Mouse (Mus musculus) kidney, postnatal 14 days (tissue): ENCODE results near the gene Stt3a.

Source experiments
- DNase-seq: peaks from one replicate; pipeline ENCODE4 v3.0.0; 2022; ENCODE audit warnings: mixed read lengths

Gene Stt3a

GRCm38 (mm10) chr9:36767203-36768143 is at the start of gene Stt3a:
Stt3a (minus strand) TSS chr9:36767679.
- peak; percentile 99 for DNase-seq

- DNase-seq, result no peak
These were observed 47.0 kb upstream of the Stt3a start for GRCm38 (mm10) chr9:36814486-36814885.

- DNase-seq, result no peak
These were observed 40.8 kb upstream of the Stt3a start for GRCm38 (mm10) chr9:36808126-36808785.

DNA sequence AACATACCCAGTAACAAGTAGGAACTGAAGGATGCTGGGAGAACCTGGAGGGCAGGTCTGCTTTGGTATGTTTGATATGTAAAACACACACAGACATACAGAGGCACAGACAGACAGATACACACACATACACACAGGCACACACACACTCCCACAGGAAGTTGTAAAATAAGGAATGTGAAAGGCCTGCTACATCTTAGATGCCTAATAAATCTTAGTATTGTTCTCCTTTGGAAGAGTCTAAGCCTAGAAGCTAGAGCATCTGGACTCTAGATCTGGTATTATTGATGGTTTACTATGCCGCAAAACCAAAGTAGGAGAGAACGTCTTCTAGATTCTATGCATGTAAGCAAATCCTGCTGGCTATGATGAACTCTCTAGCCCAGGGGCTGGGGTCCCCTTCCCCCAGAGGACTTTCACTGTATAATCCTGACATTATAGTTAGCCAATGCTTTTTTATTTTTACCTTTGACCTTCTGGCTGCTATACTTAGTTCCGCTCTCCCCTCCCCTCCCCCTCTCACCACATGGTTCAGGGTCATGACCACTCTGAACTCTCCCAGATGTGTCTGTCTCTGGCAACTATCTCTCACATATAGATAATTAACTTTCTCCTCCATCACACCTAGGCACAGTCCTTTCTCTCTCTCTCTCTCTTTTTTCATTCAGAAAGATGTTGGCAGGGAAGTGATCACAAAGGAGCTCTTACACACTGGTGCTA is 37.9 kb upstream of the Stt3a start:
- no peak for DNase-seq

DNA sequence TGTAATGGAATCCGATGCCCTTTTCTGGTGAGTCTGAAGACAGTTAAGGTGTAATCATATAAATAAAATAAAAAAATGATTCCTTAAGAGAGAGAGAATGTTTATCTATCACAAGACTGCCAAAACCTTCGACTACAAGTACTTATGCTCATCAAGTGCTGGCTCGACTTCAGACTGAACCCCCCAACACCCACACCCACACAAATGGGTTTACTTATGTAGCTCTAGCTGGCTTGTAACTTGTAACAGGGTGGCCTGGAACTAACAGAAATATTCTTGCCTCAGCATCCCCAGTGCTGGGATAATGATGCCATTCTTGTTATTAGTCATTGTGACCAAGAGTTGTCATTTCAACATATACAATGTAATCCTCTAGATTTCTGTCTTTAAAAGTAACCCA is 36.4 kb upstream of the Stt3a start:
- no peak for DNase-seq

- DNase-seq, result no peak
These were observed 35.9 kb upstream of the Stt3a start for GRCm38 (mm10) chr9:36803386-36803785.

DNA sequence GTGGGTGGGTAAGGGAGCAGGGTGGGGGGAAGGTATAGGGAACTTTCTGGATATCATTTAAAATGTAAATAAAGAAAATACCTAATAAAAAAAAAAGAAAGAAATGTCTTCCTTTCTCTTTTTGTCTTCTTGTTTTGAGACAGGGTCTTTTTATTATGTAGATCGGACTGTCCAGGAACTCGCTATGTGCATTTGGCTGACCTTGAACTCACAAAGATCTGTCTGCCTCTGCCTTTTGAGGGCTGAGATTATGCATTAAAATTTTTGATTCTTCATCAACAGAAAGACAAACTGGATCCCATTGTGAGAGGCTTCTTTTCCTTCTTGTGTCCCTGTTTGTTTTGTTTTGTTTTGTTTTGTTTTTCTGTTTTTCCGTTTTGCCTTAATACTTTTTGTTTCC is 35.5 kb upstream of the Stt3a start:
- DNase-seq, result no peak

GRCm38 (mm10) chr9:36801961-36802360 is 34.5 kb upstream of the Stt3a start:
- no peak for DNase-seq

DNA sequence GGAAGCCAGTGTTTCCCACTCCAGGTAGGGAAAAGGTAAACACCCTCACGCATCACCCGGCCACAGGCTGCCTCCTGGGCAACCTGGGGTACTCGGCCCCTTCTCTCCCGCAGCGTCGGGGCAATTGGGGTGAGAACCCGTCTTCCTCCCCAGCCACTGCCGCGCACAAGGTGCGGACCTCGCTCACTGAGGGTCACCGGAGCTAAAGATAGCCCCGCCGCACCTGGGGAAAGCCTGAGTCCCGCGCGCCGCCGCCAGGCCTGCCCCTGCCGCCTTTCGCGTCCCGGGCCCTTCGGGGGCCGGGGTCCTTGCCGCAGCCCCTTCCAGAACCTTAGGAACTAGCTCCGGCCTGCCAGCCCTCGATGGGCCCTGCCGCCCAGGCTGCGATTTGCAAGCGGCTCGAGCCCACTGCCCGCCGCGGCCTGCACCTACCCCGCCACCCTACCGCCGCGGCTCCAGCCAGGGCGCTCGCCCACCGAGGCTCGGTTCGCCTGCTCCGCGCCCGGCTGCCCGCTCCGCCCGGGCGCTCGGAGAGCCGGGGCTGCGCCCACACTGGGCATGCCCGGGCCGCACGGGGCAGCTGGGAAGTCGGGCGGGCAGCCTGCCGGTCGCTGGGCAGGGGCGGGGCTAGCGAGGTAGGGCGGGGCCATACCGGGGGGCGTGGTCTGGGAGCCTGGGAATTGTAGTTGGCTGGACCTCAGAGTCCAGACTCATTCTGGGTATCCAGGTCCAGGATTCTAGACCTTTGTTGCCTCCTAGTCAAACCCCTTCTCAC is 29.5 kb upstream of the Stt3a start, which contains the start of gene Ei24:
Ei24 (minus strand) TSS at position 613 of the 775 bp plus-strand sequence.
- DNase-seq, result peak; percentile 97

DNA sequence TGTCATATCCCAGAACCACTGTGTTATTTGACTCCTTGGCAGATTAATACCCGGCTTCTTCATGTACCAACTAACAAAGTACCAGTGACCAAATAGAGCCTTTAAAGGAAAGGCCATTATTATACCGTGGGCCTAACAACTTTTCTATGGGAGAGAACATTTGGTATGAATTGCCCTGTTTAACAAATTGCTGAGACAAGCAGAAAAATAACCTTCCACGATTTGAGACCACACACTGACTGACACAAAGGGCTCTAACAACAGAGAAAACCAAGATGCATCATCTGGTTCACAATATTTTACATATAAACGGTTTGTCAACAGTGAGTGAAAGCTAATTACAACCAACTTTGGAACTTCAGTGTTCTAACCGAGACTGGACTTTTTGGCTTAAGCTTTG is 28.7 kb upstream of the Stt3a start:
- no peak for DNase-seq

- DNase-seq, result no peak
These were observed 28.1 kb upstream of the Stt3a start for GRCm38 (mm10) chr9:36795556-36795955.

DNA sequence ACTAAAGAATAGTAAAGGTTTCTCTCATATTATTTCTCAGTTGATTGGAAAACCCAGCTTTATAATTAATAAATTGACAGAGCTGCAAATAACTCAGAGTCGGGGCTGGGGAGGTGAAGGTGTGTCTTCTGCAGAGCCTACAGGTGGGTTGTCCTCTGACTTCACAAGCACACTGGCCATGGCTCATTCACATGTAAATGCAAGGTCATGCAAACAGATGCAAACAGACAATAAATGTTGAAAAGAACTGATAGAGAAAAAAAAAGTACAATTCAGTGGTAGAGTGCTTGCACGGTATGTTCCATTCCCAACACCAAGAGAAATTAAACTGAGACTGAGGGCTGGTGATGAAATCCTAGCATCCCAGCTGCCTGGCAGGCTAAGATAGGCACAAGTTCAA is 27.0 kb upstream of the Stt3a start:
- no peak for DNase-seq

- no peak for DNase-seq
These were observed 24.7 kb upstream of the Stt3a start for GRCm38 (mm10) chr9:36792191-36792590.

- DNase-seq, result no peak
These were observed 16.4 kb upstream of the Stt3a start for GRCm38 (mm10) chr9:36783921-36784320.

- DNase-seq, result no peak
These were observed 1.6 kb upstream of the Stt3a start for GRCm38 (mm10) chr9:36769048-36769413.

DNA sequence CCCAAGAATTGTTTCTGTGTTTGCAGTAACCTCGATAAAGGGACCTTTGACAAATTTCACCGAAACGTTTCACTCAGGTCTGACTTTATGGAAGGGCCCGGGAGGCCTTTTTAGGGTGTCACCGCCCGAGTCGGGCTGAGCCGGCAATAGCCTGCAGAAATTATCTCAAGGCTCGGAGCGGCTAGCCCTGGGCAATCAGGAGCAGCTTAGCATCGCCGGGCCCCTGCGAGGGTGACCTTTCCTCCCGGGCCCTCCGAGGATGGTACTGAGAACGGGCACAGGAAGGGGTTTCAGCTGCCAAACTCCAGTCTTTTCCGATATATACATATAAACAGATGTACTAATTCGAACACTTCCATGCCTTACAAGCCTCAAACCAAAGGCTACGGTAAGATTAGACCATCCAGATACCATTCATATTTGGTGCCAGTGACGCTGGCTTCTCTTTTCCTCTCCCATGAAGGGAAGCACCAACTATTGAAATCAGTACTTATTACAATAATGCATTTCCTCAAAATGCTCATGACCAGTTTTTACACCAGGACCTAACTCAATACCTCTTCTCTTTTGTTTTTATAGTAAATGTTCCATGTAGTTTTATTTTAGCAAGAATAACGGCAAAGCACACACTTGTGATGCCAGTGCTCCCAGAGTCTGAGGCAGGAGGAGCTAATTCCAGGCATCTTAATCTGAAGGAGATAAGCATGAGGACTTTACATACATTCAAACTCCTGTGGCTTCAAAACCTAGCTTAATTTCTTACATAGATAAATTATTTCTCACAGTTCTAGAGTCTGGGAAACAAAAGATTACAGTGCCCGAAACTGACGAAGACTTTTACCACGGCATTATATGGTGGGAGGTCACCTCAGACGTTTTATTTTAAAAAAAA is 923 bp upstream of the Stt3a start:
- no peak for DNase-seq

DNA sequence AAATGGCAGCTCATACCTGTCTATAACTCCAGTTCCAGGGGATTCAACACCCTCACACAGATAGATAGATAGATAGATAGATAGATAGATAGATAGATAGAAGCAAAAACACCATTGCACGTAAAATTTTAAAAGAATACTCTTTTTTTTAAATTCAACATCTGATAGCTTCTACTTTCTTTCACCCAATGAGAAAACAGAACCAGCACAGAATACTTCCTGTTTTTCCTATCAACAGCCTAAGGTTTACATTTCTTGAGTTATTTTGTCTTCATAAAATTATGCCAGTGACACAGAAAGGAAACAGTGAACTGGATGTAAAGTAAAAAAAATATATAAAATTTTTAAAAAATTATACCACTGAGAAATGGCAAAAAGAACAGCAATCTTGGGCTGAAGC is 3.1 kb downstream of the Stt3a start:
- no peak for DNase-seq

DNA sequence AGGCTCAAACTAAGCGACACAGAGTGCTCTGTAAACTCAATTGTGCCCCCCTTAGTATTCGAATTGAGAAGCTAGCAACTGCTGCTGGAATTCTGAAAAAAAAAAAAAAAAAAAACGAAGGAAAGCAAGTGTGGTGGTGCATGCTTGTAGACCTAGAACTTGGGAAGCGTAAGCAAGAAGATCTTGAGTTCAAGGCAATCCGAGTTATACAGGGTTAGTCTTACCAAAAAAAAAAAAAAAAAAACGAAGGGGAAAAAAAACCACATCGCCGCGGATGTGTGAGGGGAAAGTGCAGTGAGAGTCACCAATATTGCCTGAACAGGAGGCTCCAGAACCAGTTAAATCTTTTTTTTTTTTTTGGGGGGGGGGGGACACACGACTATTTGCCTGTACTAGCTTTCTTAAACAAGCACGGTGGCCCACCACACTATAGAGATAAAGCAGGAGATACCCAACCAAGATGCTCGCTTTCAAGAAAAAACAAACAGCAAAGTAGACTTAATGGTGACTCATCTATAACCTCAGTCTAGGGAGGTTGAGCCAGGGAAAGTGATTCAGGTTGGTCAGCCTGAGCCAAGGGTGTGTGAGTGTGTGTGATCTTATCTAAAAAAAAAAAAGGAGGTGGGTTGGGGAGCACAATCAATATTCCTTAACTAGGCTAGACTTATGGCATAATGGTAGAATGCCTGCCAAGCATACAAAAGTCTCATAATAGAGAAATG is 40.3 kb downstream of the Stt3a start, which contains the start of gene Chek1:
Chek1 (minus strand) TSS at position 32 of the 722 bp plus-strand sequence.
- DNase-seq, result no peak

DNA sequence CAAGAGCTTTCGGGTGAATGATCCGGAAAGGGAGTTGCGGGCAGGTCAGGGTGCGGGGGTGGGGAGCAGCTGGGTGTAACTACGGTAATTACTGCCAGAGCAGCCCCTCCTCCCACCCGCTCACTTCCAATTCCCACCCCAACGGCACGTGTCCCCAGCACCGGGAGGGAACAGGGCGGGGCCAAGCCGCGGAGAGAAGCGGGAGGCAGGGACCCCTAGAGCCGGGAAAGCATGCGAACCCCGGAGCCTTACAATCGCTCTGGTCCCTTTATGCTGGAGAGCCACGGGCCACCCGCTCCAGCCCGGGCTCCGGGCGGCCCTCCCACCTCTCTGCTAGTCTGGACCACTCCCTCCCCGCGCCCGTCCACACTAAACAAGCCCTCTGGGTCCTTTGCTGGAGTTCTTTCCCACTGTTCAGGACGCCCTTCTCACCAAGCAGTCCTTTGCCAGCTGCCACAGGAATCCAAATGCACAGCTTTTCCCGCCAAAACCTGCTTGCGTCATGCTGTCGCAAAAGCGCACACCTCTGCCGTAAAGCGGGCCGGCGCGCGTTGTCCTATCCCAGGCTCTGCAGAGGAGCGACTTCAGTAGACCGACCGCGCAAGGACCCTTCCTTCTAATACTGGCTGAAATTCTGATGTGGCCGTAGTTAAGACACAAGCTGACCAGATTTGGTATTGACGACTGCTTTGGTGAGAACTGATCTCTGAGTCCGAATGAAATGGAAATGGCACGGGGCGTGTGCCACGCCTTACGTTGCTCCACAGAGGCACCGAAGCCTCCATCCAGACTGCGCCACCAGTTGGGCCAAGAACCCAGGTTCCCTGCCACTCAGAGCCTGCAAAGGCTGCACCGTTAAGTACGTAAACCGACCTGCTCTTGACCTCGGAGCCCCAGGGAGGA is 41.1 kb downstream of the Stt3a start:
- DNase-seq, result peak; percentile 93

DNA sequence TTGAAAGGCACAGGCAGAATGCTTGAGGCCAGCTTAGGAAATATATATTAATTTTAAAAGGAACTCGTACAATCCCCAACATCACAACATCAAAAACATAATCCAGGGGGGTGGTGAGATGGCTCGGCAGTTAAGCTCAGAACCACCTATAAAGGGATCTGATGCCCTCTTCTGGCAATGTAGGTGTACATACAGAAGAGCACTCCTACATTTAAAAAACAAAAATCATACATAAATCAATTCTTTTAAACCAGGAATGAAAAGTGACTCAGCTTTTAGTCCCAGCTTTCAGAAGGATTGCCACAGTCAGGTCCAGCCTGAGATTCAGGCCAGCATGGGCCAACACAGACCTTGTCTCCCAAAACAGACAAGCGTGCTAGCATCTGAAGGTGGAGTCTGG is 50.9 kb downstream of the Stt3a start:
- no peak for DNase-seq
